Mouse (Mus musculus) Muller cell, postnatal 12 days (primary cell): Measurements from ENCODE around the gene Prpf6.

Experiments
- DNase-seq: peaks from one replicate; pipeline ENCODE4 v3.0.0-alpha.2; 2015; ENCODE audit errors: inconsistent ontology term

Gene Prpf6

GRCm38 (mm10) chr2:181591528-181592085 is at the start of gene Prpf6:
Gene Prpf6 (plus strand): TSS chr2:181591868.
- no peak for DNase-seq

- no peak for DNase-seq
Observed at GRCm38 (mm10) chr2:181546142-181546541, 45.5 kb upstream of the Prpf6 start.

- no peak for DNase-seq
Observed at GRCm38 (mm10) chr2:181548227-181548626, 43.4 kb upstream of the Prpf6 start.

GRCm38 (mm10) chr2:181548682-181549081 is 43.0 kb upstream of the Prpf6 start:
- no peak for DNase-seq

- DNase-seq: no peak
Observed at GRCm38 (mm10) chr2:181550233-181550632, 41.4 kb upstream of the Prpf6 start.

GRCm38 (mm10) chr2:181553772-181554171 is 37.9 kb upstream of the Prpf6 start:
- no peak for DNase-seq

GRCm38 (mm10) chr2:181567338-181567737 is 24.3 kb upstream of the Prpf6 start:
- no peak for DNase-seq

GRCm38 (mm10) chr2:181568272-181569008 is 23.2 kb upstream of the Prpf6 start:
- DNase-seq: no peak

GRCm38 (mm10) chr2:181569856-181570255 is 21.8 kb upstream of the Prpf6 start:
- DNase-seq: no peak

- DNase-seq: no peak
Observed at GRCm38 (mm10) chr2:181570375-181570774, 21.3 kb upstream of the Prpf6 start.

GRCm38 (mm10) chr2:181570921-181571595 is 20.6 kb upstream of the Prpf6 start:
- DNase-seq: no peak

GRCm38 (mm10) chr2:181571941-181572670 is 19.6 kb upstream of the Prpf6 start:
- no peak for DNase-seq

GRCm38 (mm10) chr2:181572921-181573920 is 18.4 kb upstream of the Prpf6 start:
- no peak for DNase-seq

GRCm38 (mm10) chr2:181573961-181574360 is 17.7 kb upstream of the Prpf6 start:
- no peak for DNase-seq

- DNase-seq: no peak
Observed at GRCm38 (mm10) chr2:181574921-181575545, 16.6 kb upstream of the Prpf6 start.

- no peak for DNase-seq
Observed at GRCm38 (mm10) chr2:181576613-181577012, 15.1 kb upstream of the Prpf6 start.

- DNase-seq: no peak
Observed at GRCm38 (mm10) chr2:181577126-181577525, 14.5 kb upstream of the Prpf6 start.

- DNase-seq: no peak
Observed at GRCm38 (mm10) chr2:181577981-181578581, 13.6 kb upstream of the Prpf6 start.

GRCm38 (mm10) chr2:181578790-181579618 is 12.7 kb upstream of the Prpf6 start:
- DNase-seq: no peak
